Mouse (Mus musculus): Measurements from ENCODE around the gene Pdcd4. TPM values are rescaled to one million over a fixed set of nuclear protein-coding genes. Genes with fewer than 3 reads are reported as not detected.

The Pdcd4 gene
- polyA plus RNA-seq, 1 experiment from 2014 or later = 72.9 TPM

GRCm38 (mm10) chr19:53891569-53891968, 462 bp upstream of the Pdcd4 start:
- 69% methylated on average over 2 of the region's 2 CpGs for WGBS
- DNase-seq (ENCODE audit: low spot score) = no peak
- H3K27me3 ChIP-seq (replicated peaks; ENCODE audit: control insufficient read depth, insufficient read depth, low read length) = no peaks in the 10 kb centered on the region
- H3K27ac ChIP-seq (ENCODE audit: low read depth) = peak overlapping the region; percentile 80; the same call in 1 of the 2 replicates
- H3K9me3 ChIP-seq (ENCODE audit: control insufficient read depth, low read length) = no peaks in the 10 kb centered on the region
- H3K4me2 ChIP-seq (ENCODE audit: low read length) = no peak overlapping the region
- no peaks in the 10 kb centered on the region for H3K36me3 ChIP-seq (ENCODE audit: control insufficient read depth, insufficient read depth, low read length)
- ATAC-seq (replicated peaks; ENCODE audit: low FRiP score, low TSS enrichment, low read depth) = no peak
- no peak overlapping the region for H3K4me3 ChIP-seq (ENCODE audit: low read depth, low read length)
- peaks cover 29% of the 10 kb centered on the region for H3K4me1 ChIP-seq (replicated peaks; ENCODE audit: control insufficient read depth, insufficient read depth, low read length)
- H3K9ac ChIP-seq (ENCODE audit: low read length) = no peak overlapping the region

GRCm38 (mm10) chr19:53892838-53893359, 868 bp downstream of the Pdcd4 start:
- no peak overlapping the region for H3K4me2 ChIP-seq (ENCODE audit: low read length)
- 66% methylated on average over 9 of the region's 9 CpGs for WGBS
- H3K4me3 ChIP-seq (ENCODE audit: low read depth, low read length) = no peak overlapping the region
- H3K4me1 ChIP-seq (replicated peaks; ENCODE audit: control insufficient read depth, insufficient read depth, low read length) = peaks cover 29% of the 10 kb centered on the region
- no peaks in the 10 kb centered on the region for H3K27me3 ChIP-seq (replicated peaks; ENCODE audit: control insufficient read depth, insufficient read depth, low read length)
- no peaks in the 10 kb centered on the region for H3K9me3 ChIP-seq (ENCODE audit: control insufficient read depth, low read length)
- no peak overlapping the region for H3K9ac ChIP-seq (ENCODE audit: low read length)
- no peaks in the 10 kb centered on the region for H3K36me3 ChIP-seq (ENCODE audit: control insufficient read depth, insufficient read depth, low read length)
- no peak for ATAC-seq (replicated peaks; ENCODE audit: low FRiP score, low TSS enrichment, low read depth)
- DNase-seq (ENCODE audit: low spot score) = no peak
- H3K27ac ChIP-seq (ENCODE audit: low read depth) = peak overlapping the region; percentile 80; the same call in 1 of the 2 replicates

- no peaks in the 10 kb centered on the region for H3K27me3 ChIP-seq (replicated peaks; ENCODE audit: control insufficient read depth, insufficient read depth, low read length)
- H3K4me1 ChIP-seq (replicated peaks; ENCODE audit: control insufficient read depth, insufficient read depth, low read length) = peaks cover 29% of the 10 kb centered on the region
- no peak overlapping the region for H3K9ac ChIP-seq (ENCODE audit: low read length)
- no peaks in the 10 kb centered on the region for H3K36me3 ChIP-seq (ENCODE audit: control insufficient read depth, insufficient read depth, low read length)
- no peak overlapping the region for H3K4me2 ChIP-seq (ENCODE audit: low read length)
- H3K4me3 ChIP-seq (ENCODE audit: low read depth, low read length) = no peak overlapping the region
- H3K9me3 ChIP-seq (ENCODE audit: control insufficient read depth, low read length) = no peaks in the 10 kb centered on the region
- no peak for ATAC-seq (replicated peaks; ENCODE audit: low FRiP score, low TSS enrichment, low read depth)
- no peak for DNase-seq (ENCODE audit: low spot score)
- 40% methylated on average over 3 of the region's 3 CpGs for WGBS
- peak overlapping the region; percentile 24; the same call in 1 of the 2 replicates for H3K27ac ChIP-seq (ENCODE audit: low read depth)
These were observed 1.7 kb downstream of the Pdcd4 start for GRCm38 (mm10) chr19:53893711-53894171.

GRCm38 (mm10) chr19:53894538-53895121, 2.6 kb downstream of the Pdcd4 start:
- ATAC-seq (replicated peaks; ENCODE audit: low FRiP score, low TSS enrichment, low read depth) (no peak), DNase-seq (ENCODE audit: low spot score) (no peak)
- Histone ChIP-seq H3K27me3 (replicated peaks; ENCODE audit: control insufficient read depth, insufficient read depth, low read length) (no peaks in the 10 kb centered on the region), H3K9me3 (ENCODE audit: control insufficient read depth, low read length) (no peaks in the 10 kb centered on the region), H3K9ac (ENCODE audit: low read length) (no peak overlapping the region), H3K4me3 (ENCODE audit: low read depth, low read length) (no peak overlapping the region), H3K27ac (ENCODE audit: low read depth) (peak overlapping the region; percentile 34), H3K4me1 (replicated peaks; ENCODE audit: control insufficient read depth, insufficient read depth, low read length) (peaks cover 29% of the 10 kb centered on the region), H3K4me2 (ENCODE audit: low read length) (no peak overlapping the region), H3K36me3 (ENCODE audit: control insufficient read depth, insufficient read depth, low read length) (no peaks in the 10 kb centered on the region)
- WGBS = 69% methylated on average over 12 of the region's 12 CpGs

- ATAC-seq (replicated peaks; ENCODE audit: low FRiP score, low TSS enrichment, low read depth) (no peak), DNase-seq (ENCODE audit: low spot score) (no peak)
- peaks cover 16% of the 10 kb centered on the region for H3K4me1 ChIP-seq (replicated peaks; ENCODE audit: control insufficient read depth, insufficient read depth, low read length)
- H3K4me3 ChIP-seq (ENCODE audit: low read depth, low read length) = no peak overlapping the region
- no peak overlapping the region for H3K4me2 ChIP-seq (ENCODE audit: low read length)
- H3K9me3 ChIP-seq (ENCODE audit: control insufficient read depth, low read length) = no peaks in the 10 kb centered on the region
- no peaks in the 10 kb centered on the region for H3K36me3 ChIP-seq (ENCODE audit: control insufficient read depth, insufficient read depth, low read length)
- 70% methylated on average over 5 of the region's 5 CpGs for WGBS
- H3K27me3 ChIP-seq (replicated peaks; ENCODE audit: control insufficient read depth, insufficient read depth, low read length) = no peaks in the 10 kb centered on the region
- no peak overlapping the region for H3K27ac ChIP-seq (ENCODE audit: low read depth)
- no peak overlapping the region for H3K9ac ChIP-seq (ENCODE audit: low read length)
These were observed 6.0 kb downstream of the Pdcd4 start for GRCm38 (mm10) chr19:53898046-53898445.

GRCm38 (mm10) chr19:53898498-53898897, 6.5 kb downstream of the Pdcd4 start:
- no peaks in the 10 kb centered on the region for H3K27me3 ChIP-seq (replicated peaks; ENCODE audit: control insufficient read depth, insufficient read depth, low read length)
- DNase-seq (ENCODE audit: low spot score) (no peak), ATAC-seq (replicated peaks; ENCODE audit: low FRiP score, low TSS enrichment, low read depth) (no peak)
- no peak overlapping the region for H3K9ac ChIP-seq (ENCODE audit: low read length)
- no peak overlapping the region for H3K27ac ChIP-seq (ENCODE audit: low read depth)
- H3K36me3 ChIP-seq (ENCODE audit: control insufficient read depth, insufficient read depth, low read length) = no peaks in the 10 kb centered on the region
- H3K4me3 ChIP-seq (ENCODE audit: low read depth, low read length) = no peak overlapping the region
- peaks cover 15% of the 10 kb centered on the region for H3K4me1 ChIP-seq (replicated peaks; ENCODE audit: control insufficient read depth, insufficient read depth, low read length)
- H3K4me2 ChIP-seq (ENCODE audit: low read length) = no peak overlapping the region
- H3K9me3 ChIP-seq (ENCODE audit: control insufficient read depth, low read length) = no peaks in the 10 kb centered on the region
- WGBS = 68% methylated on average over 4 of the region's 4 CpGs

GRCm38 (mm10) chr19:53898970-53899900, 7.2 kb downstream of the Pdcd4 start:
- no peaks in the 10 kb centered on the region for H3K9me3 ChIP-seq (ENCODE audit: control insufficient read depth, low read length)
- 81% methylated on average over 25 of the region's 25 CpGs for WGBS
- H3K36me3 ChIP-seq (ENCODE audit: control insufficient read depth, insufficient read depth, low read length) = no peaks in the 10 kb centered on the region
- no peak overlapping the region for H3K9ac ChIP-seq (ENCODE audit: low read length)
- peaks cover 8% of the 10 kb centered on the region for H3K4me1 ChIP-seq (replicated peaks; ENCODE audit: control insufficient read depth, insufficient read depth, low read length)
- DNase-seq (ENCODE audit: low spot score) = no peak
- no peaks in the 10 kb centered on the region for H3K27me3 ChIP-seq (replicated peaks; ENCODE audit: control insufficient read depth, insufficient read depth, low read length)
- H3K4me3 ChIP-seq (ENCODE audit: low read depth, low read length) = no peak overlapping the region
- H3K4me2 ChIP-seq (ENCODE audit: low read length) = no peak overlapping the region
- H3K27ac ChIP-seq (ENCODE audit: low read depth) = no peak overlapping the region
- ATAC-seq (replicated peaks; ENCODE audit: low FRiP score, low TSS enrichment, low read depth) = no peak

- no peaks in the 10 kb centered on the region for H3K27me3 ChIP-seq (replicated peaks; ENCODE audit: control insufficient read depth, insufficient read depth, low read length)
- H3K4me2 ChIP-seq (ENCODE audit: low read length) = no peak overlapping the region
- no peaks in the 10 kb centered on the region for H3K9me3 ChIP-seq (ENCODE audit: control insufficient read depth, low read length)
- WGBS = 83% methylated on average over 14 of the region's 14 CpGs
- no peaks in the 10 kb centered on the region for H3K36me3 ChIP-seq (ENCODE audit: control insufficient read depth, insufficient read depth, low read length)
- no peak overlapping the region for H3K9ac ChIP-seq (ENCODE audit: low read length)
- peaks cover 14% of the 10 kb centered on the region for H3K4me1 ChIP-seq (replicated peaks; ENCODE audit: control insufficient read depth, insufficient read depth, low read length)
- ATAC-seq (replicated peaks; ENCODE audit: low FRiP score, low TSS enrichment, low read depth) = no peak
- no peak for DNase-seq (ENCODE audit: low spot score)
- no peak overlapping the region for H3K4me3 ChIP-seq (ENCODE audit: low read depth, low read length)
- H3K27ac ChIP-seq (ENCODE audit: low read depth) = no peak overlapping the region
These were observed 8.0 kb downstream of the Pdcd4 start for GRCm38 (mm10) chr19:53899941-53900610.
